Comparison of ENCODE assay signal across 12 mouse cellular contexts in genomic region chrX:167088930-167089329, GRCm38 (mm10).
DNase-seq lines count a peak whose midpoint lies in the region; ATAC-seq and TF ChIP-seq lines count a peak whose summit lies in the region.
"Had no signal": no experiment of that assay in that cellular context is flagged by ENCODE, and none has a peak within 500 bp of the region (broad histone marks: within the 10 kb centered on the region; RNA-seq: fewer than 3 reads in every experiment).

No protein-coding gene starts in this region.

- H3K4me1 ChIP-seq in heart, postnatal 0 days (ENCODE audit: control insufficient read depth, insufficient read depth), result no peaks in the 10 kb centered on the region
- H3K4me1 ChIP-seq in midbrain, embryonic 13.5 days (replicated peaks), result no peaks in the 10 kb centered on the region
- H3K4me1 ChIP-seq: hindbrain, embryonic 13.5 days; liver, embryonic 13.5 days had no signal

- H3K4me3 ChIP-seq in heart, postnatal 0 days (ENCODE audit: low read depth, low read length), result no peak overlapping the region
- no peak overlapping the region for H3K4me3 ChIP-seq in midbrain, embryonic 13.5 days (replicated peaks)
- H3K4me3 ChIP-seq: hindbrain, embryonic 13.5 days; liver, embryonic 13.5 days had no signal

- DNase-seq in kidney, adult 11 months, result peak; percentile 20
- no peak for DNase-seq in kidney, postnatal 4 days
- DNase-seq in 3T3-L1 (ENCODE audit: low read depth, low spot score) (peak; percentile 31), MN1 (ENCODE audit: low spot score) (no peak)
- peak; percentile 11 to 39 for DNase-seq in CD8-positive naive resting alpha-beta T cell, adult 2 months (ENCODE audit: low read depth in 2 of 2, low spot score in 2 of 2)
- DNase-seq in heart, postnatal 0 days (ENCODE audit: low spot score), result no peak
- no peak for DNase-seq in right cerebral cortex, adult 2 months (ENCODE audit: low spot score in 2 of 2)
- DNase-seq: cerebellum, postnatal 25 days; liver, embryonic 13.5 days had no signal

- no peaks in the 10 kb centered on the region for H3K36me3 ChIP-seq in heart, postnatal 0 days (replicated peaks; ENCODE audit: control insufficient read depth, insufficient read depth, low read length)
- H3K36me3 ChIP-seq in midbrain, embryonic 13.5 days, result no peaks in the 10 kb centered on the region
- H3K36me3 ChIP-seq: hindbrain, embryonic 13.5 days; liver, embryonic 13.5 days had no signal

- 41% methylated on average over 3 of the region's 3 CpGs for WGBS in heart, postnatal 0 days
- 68% methylated on average over 3 of the region's 3 CpGs for WGBS in midbrain, embryonic 13.5 days

- no peaks in the 10 kb centered on the region for H3K9me3 ChIP-seq in heart, postnatal 0 days (replicated peaks; ENCODE audit: control insufficient read depth, low read length)
- H3K9me3 ChIP-seq in midbrain, embryonic 13.5 days, result no peaks in the 10 kb centered on the region
- H3K9me3 ChIP-seq: hindbrain, embryonic 13.5 days; liver, embryonic 13.5 days had no signal

- TF ChIP-seq CTCF in heart, postnatal 0 days (IDR thresholded peaks at IDR 0.05; ENCODE audit: low read depth), result no peak

- no peak overlapping the region for H3K9ac ChIP-seq in heart, postnatal 0 days (replicated peaks; ENCODE audit: low read depth, low read length)
- H3K9ac ChIP-seq in midbrain, embryonic 13.5 days (replicated peaks), result no peak overlapping the region
- H3K9ac ChIP-seq: hindbrain, embryonic 13.5 days; liver, embryonic 13.5 days had no signal

- no peaks in the 10 kb centered on the region for H3K27me3 ChIP-seq in heart, postnatal 0 days (ENCODE audit: control insufficient read depth, insufficient read depth, low read length)
- peaks cover 15% of the 10 kb centered on the region; the same call in 1 of the 2 replicates for H3K27me3 ChIP-seq in midbrain, embryonic 13.5 days
- H3K27me3 ChIP-seq: liver, embryonic 13.5 days had no signal

- no peak for ATAC-seq in heart, postnatal 0 days (ENCODE audit: insufficient read depth, low read depth)
- ATAC-seq in midbrain, embryonic 13.5 days, result no peak
- ATAC-seq: forebrain, embryonic 14.5 days had no signal

- no peak overlapping the region for H3K4me2 ChIP-seq in heart, postnatal 0 days (ENCODE audit: low read depth, low read length)
- H3K4me2 ChIP-seq in midbrain, embryonic 13.5 days (replicated peaks), result no peak overlapping the region
- H3K4me2 ChIP-seq: hindbrain, embryonic 13.5 days; liver, embryonic 13.5 days had no signal

- 0 out of 2 replicates have a peak, but pooled peaks have one; percentile 21 for TF ChIP-seq EP300 in heart, postnatal 0 days (IDR thresholded peaks at IDR 0.05; ENCODE audit: low read depth)

- H3K27ac ChIP-seq in heart, postnatal 0 days (ENCODE audit: low read depth), result peak overlapping the region; percentile 46
- no peak overlapping the region for H3K27ac ChIP-seq in midbrain, embryonic 13.5 days
- H3K27ac ChIP-seq: hindbrain, embryonic 13.5 days; liver, embryonic 13.5 days had no signal

Comparison
In these comparisons a context has a peak if more than half of its experiments do, and no peak if none do; other contexts are left out.
1. DNase-seq: peak in kidney, adult 11 months (single experiment), 3T3-L1 (single experiment) and CD8-positive naive resting alpha-beta T cell, adult 2 months (2 of 2); none in kidney, postnatal 4 days (0 of 2), heart, postnatal 0 days (single experiment), right cerebral cortex, adult 2 months (0 of 2) and MN1 (single experiment).